In the genomic region with DNA sequence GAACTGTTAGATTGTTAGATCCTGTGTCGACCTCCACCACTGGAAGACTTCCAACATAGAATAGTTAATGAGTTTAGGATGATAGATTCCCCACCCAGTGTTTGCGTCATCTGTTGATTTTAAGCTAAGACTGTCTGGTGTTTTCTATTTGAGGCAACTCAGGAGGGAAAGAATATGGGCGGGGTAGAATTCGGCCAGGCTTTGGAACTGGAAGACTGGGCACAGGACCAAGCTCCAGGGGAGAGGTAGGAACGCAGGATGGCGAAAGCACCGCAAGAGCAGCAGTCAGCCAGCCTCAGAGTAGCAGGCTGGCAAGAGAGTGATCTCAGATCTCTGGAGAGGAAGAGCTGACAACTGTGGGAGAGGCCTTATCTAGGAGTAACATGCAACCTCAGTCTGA, we compare ENCODE assay signal across 20 mouse cellular contexts.
A peak's percentile ranks its signal among the peaks of the same experiment; 100 is the strongest.
DNase-seq lines count a peak whose midpoint lies in the region; ATAC-seq and TF ChIP-seq lines count a peak whose summit lies in the region.
"Had no signal": no experiment of that assay in that cellular context is flagged by ENCODE, and none has a peak within 500 bp of the region (broad histone marks: within the 10 kb centered on the region; RNA-seq: fewer than 3 reads in every experiment).

No protein-coding gene starts in this region.

- no peak overlapping the region for H3K9ac ChIP-seq in hindbrain, postnatal 0 days (replicated peaks; ENCODE audit: low read length)
- no peak overlapping the region for H3K9ac ChIP-seq in hindbrain, embryonic 13.5 days
- H3K9ac ChIP-seq: heart, embryonic 13.5 days; limb, embryonic 15.5 days; liver, embryonic 15.5 days had no signal

- TF ChIP-seq CTCF in hindbrain, postnatal 0 days (IDR thresholded peaks at IDR 0.05; ENCODE audit: low read depth): no peak
- no peak for TF ChIP-seq CTCF in brain, embryonic 14.5 days (IDR thresholded peaks at IDR 0.05; ENCODE audit: borderline replicate concordance, extremely low read depth, insufficient read depth, insufficient read length)

- no peak for TF ChIP-seq POLR2A in brain, embryonic 14.5 days (IDR thresholded peaks at IDR 0.05; ENCODE audit: borderline replicate concordance, extremely low read depth, insufficient read depth, insufficient read length, poor library complexity, severe bottlenecking)

- peak; percentile 35; the same call in 1 of the 2 replicates for ATAC-seq in hindbrain, postnatal 0 days
- ATAC-seq in hindbrain, embryonic 13.5 days (ENCODE audit: low FRiP score): no peak

- H3K27me3 ChIP-seq in hindbrain, postnatal 0 days (ENCODE audit: insufficient read depth, low read length): no peaks in the 10 kb centered on the region
- no peaks in the 10 kb centered on the region for H3K27me3 ChIP-seq in hindbrain, embryonic 13.5 days
- H3K27me3 ChIP-seq: heart, embryonic 13.5 days; limb, embryonic 15.5 days; liver, embryonic 15.5 days had no signal

- WGBS in hindbrain, postnatal 0 days: 47% methylated on average over 7 of the region's 7 CpGs
- 83% methylated on average over 7 of the region's 7 CpGs for WGBS in hindbrain, embryonic 13.5 days

- H3K9me3 ChIP-seq in hindbrain, postnatal 0 days (ENCODE audit: low read length): no peaks in the 10 kb centered on the region
- no peaks in the 10 kb centered on the region for H3K9me3 ChIP-seq in hindbrain, embryonic 13.5 days
- H3K9me3 ChIP-seq: G1E; heart, embryonic 13.5 days; limb, embryonic 15.5 days; liver, embryonic 15.5 days; midbrain, embryonic 10.5 days had no signal

- no peaks in the 10 kb centered on the region for H3K36me3 ChIP-seq in hindbrain, postnatal 0 days (ENCODE audit: insufficient read depth, low read length)
- no peaks in the 10 kb centered on the region for H3K36me3 ChIP-seq in hindbrain, embryonic 13.5 days
- H3K36me3 ChIP-seq: G1E; heart, embryonic 13.5 days; limb, embryonic 15.5 days; liver, embryonic 15.5 days; midbrain, embryonic 10.5 days had no signal

- DNase-seq in adrenal gland, postnatal 10 days: peak; percentile 4
- DNase-seq in adrenal gland, postnatal 4 days (ENCODE audit: low spot score in 2 of 2): no peak
- DNase-seq in cerebellum, postnatal 36 days: peak; percentile 19 to 22
- DNase-seq in cerebellum, adult 9-10 months: no peak
- peak; percentile 39 for DNase-seq in hindbrain, postnatal 0 days (ENCODE audit: low spot score)
- peak; percentile 68 for DNase-seq in brain, embryonic 14.5 days (ENCODE audit: low read depth)
- no peak for DNase-seq in yolk sac, embryonic 10.5 days (ENCODE audit: low spot score)
- DNase-seq: gastrocnemius, postnatal 10 days; heart, adult 11 months; heart, postnatal 36 days; kidney, adult 11 months; thymus, postnatal 25 days had no signal

- H3K4me2 ChIP-seq in hindbrain, postnatal 0 days (ENCODE audit: low read depth, low read length): no peak overlapping the region
- no peak overlapping the region for H3K4me2 ChIP-seq in hindbrain, embryonic 13.5 days
- H3K4me2 ChIP-seq: heart, embryonic 13.5 days; limb, embryonic 15.5 days; liver, embryonic 15.5 days had no signal

- H3K4me3 ChIP-seq in hindbrain, postnatal 0 days (ENCODE audit: low read length): no peak overlapping the region
- no peak overlapping the region for H3K4me3 ChIP-seq in hindbrain, embryonic 13.5 days
- H3K4me3 ChIP-seq: heart, embryonic 13.5 days; limb, embryonic 15.5 days; liver, embryonic 15.5 days; midbrain, embryonic 10.5 days had no signal

- H3K27ac ChIP-seq in hindbrain, postnatal 0 days: no peak overlapping the region
- H3K27ac ChIP-seq in hindbrain, embryonic 13.5 days: no peak overlapping the region
- H3K27ac ChIP-seq: heart, embryonic 13.5 days; kidney, postnatal 0 days; limb, embryonic 15.5 days; liver, embryonic 15.5 days; macrophage; midbrain, embryonic 10.5 days had no signal

- no peaks in the 10 kb centered on the region for H3K4me1 ChIP-seq in hindbrain, postnatal 0 days (ENCODE audit: insufficient read depth, low read length)
- H3K4me1 ChIP-seq in hindbrain, embryonic 13.5 days (replicated peaks): no peaks in the 10 kb centered on the region
- H3K4me1 ChIP-seq: heart, embryonic 13.5 days; limb, embryonic 15.5 days; liver, embryonic 15.5 days; midbrain, embryonic 10.5 days had no signal

Comparison
In these comparisons a context has a peak if more than half of its experiments do, and no peak if none do; other contexts are left out.
1. DNase-seq: peak in adrenal gland, postnatal 10 days (single experiment), cerebellum, postnatal 36 days (2 of 2), hindbrain, postnatal 0 days (single experiment) and brain, embryonic 14.5 days (single experiment); none in adrenal gland, postnatal 4 days (0 of 2), cerebellum, adult 9-10 months (single experiment) and yolk sac, embryonic 10.5 days (single experiment).